Mouse (Mus musculus): Measurements from ENCODE around the gene Bmp2k.

DNA sequence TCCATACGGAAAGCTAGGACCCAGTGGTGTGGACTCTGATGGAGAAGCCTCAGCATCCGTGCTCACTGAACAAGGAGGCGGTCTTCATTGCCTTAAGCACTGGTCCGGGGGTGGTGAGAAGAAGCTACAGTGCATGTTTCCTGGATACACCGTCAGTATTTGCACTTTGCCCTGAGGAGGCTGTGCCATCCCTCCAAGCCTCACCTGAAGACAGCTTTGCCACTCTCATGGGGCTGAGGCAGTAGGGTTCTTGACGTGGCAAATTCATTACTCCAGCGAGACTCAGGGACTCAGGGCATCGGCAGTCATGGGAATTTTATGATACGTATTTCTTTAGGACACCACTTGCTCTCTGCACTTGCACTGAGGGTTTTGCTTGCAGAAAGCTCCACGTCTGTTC, 49.2 kb downstream of the Bmp2k start:
- TF ChIP-seq FLI1 (IDR thresholded peaks at IDR 0.05; ENCODE audit: low read length), result no peak
- no peak for TF ChIP-seq GATA1 (IDR thresholded peaks at IDR 0.05; ENCODE audit: borderline replicate concordance, low read length)

Data from megakaryocyte, embryonic 14.5 days (primary cell).